Mouse (Mus musculus) C2C12 (cell line): ENCODE measurements around the gene Pde10a.

Experiments used
- CTCF ChIP-seq: IDR thresholded peaks from one replicate; pipeline ENCODE4 v1.5.1; 2011; ENCODE audit not compliant: control insufficient read depth, insufficient read depth, insufficient read length
- FOSL1 ChIP-seq: IDR thresholded peaks from one replicate; pipeline ENCODE4 v1.8.0; 2011; ENCODE audit warnings: mild to moderate bottlenecking, low read length; ENCODE audit not compliant: poor library complexity, insufficient read depth, severe bottlenecking
- MYOG ChIP-seq: IDR thresholded peaks from one replicate; pipeline ENCODE4 v1.6.1; 2011; ENCODE audit not compliant: control insufficient read depth, insufficient read length; ENCODE audit errors: extremely low read depth
- USF1 ChIP-seq: IDR thresholded peaks from one replicate; pipeline ENCODE4 v1.6.1; 2011; ENCODE audit warnings: low read depth, mild to moderate bottlenecking, control low read depth, moderate library complexity

- no peak for TF ChIP-seq CTCF
- TF ChIP-seq MYOG = no peak
- no peak for TF ChIP-seq USF1
- TF ChIP-seq FOSL1 = no peak
These were observed 40.9 kb upstream of the Pde10a start for GRCm38 (mm10) chr17:8484246-8484645.
